Mouse (Mus musculus): ENCODE results near the gene Gm1043. TPM values are rescaled to one million over a fixed set of nuclear protein-coding genes. Genes with fewer than 3 reads are reported as not detected.

Gene Gm1043
- polyA plus RNA-seq (2015; fragmentation: Nextera tagmentation; extraction: Ambion mirVana): not detected in 2 replicates

DNA sequence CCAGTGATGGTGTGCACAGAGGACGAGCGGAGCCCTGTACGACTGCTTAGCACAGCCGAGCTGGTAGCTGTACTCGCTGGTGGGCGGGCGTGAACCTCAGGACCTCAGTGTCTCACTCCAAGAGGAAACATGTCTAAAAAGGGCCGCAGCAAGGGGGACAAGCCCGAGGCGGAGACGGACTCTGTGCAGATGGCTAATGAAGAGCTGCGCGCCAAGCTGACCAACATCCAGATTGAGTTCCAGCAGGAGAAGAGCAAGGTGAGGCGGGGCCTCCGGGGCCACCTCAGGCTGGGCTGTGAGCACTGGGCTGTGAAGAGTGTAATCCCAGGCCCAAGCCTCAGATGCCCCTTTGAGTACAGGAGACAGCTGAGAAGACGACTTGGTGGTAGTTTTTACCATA, at the start of gene Gm1043:
Gm1043 (plus strand) TSS at position 130 of the 400 bp plus-strand sequence.
- Histone ChIP-seq H3K4me2 (ENCODE audit: low read length) (no peak within 1 kb of the TSS), H3K9me3 (replicated peaks; ENCODE audit: low read length) (no peaks in the 10 kb centered on the region), H3K36me3 (ENCODE audit: insufficient read depth, low read length) (no peaks in the 10 kb centered on the region), H3K27me3 (ENCODE audit: insufficient read depth, low read length) (no peaks in the 10 kb centered on the region), H3K9ac (ENCODE audit: low read depth, low read length) (no peak within 1 kb of the TSS), H3K4me3 (replicated peaks; ENCODE audit: low read depth, low read length) (no peak within 1 kb of the TSS), H3K4me1 (replicated peaks; ENCODE audit: insufficient read depth, low read length) (no peaks in the 10 kb centered on the region), H3K27ac (no peak within 1 kb of the TSS)
- no peak for DNase-seq (ENCODE audit: low spot score)
- 66% methylated on average over 16 of the region's 16 CpGs for WGBS
- no peak for ATAC-seq (replicated peaks; ENCODE audit: low FRiP score, low read depth)
- TF ChIP-seq CTCF (IDR thresholded peaks at IDR 0.05; ENCODE audit: low read depth): no peak

DNA sequence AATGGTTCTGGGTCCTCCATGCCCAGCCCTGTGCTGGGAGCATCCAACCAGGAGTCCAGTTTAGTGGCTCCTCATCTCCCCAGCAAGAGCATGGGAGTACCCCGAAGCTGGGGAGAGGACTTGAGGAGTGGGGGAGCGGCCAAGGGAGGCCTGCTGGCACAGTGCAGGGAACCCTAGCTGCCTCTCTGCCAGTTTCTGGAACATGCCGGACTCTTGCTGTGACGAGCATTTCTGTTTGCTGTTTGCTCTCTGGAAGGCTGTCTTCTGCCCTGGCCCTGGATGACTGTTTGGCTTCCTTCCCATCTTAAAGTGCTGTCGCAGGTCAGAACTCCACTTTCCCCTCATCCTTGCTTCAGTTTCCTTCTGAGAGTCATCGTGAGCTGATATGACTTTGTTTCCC, 49.3 kb upstream of the Gm1043 start:
- ATAC-seq (replicated peaks; ENCODE audit: low FRiP score, low read depth) (no peak), DNase-seq (ENCODE audit: low spot score) (no peak)
- Histone ChIP-seq H3K4me3 (replicated peaks; ENCODE audit: low read depth, low read length) (no peak overlapping the region), H3K9me3 (replicated peaks; ENCODE audit: low read length) (no peaks in the 10 kb centered on the region), H3K4me2 (ENCODE audit: low read length) (no peak overlapping the region), H3K9ac (ENCODE audit: low read depth, low read length) (no peak overlapping the region), H3K27ac (no peak overlapping the region), H3K36me3 (ENCODE audit: insufficient read depth, low read length) (no peaks in the 10 kb centered on the region), H3K4me1 (replicated peaks; ENCODE audit: insufficient read depth, low read length) (no peaks in the 10 kb centered on the region), H3K27me3 (ENCODE audit: insufficient read depth, low read length) (no peaks in the 10 kb centered on the region)
- no peak for TF ChIP-seq CTCF (IDR thresholded peaks at IDR 0.05; ENCODE audit: low read depth)
- WGBS: 82% methylated on average over 6 of the region's 6 CpGs

DNA sequence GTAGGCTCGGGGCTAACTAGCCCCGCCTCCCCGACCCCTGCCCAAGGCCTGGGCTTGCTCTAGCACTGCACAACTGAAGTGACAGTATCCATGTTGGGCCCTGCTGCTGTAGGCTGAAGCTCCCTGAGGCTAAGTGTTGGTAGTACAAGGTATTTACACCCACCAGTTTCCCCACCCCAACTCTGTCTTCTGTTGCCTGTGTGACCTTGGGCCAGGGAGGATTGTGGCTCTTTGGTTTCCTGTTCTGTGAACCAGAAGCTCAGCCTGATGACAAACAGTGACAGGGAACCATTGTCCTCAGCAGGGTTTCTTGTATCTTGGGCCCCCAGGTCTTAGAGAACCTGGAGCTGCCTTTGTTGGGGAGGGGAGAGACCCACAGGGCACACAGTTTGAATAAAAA, 48.3 kb upstream of the Gm1043 start:
- no peaks in the 10 kb centered on the region for H3K4me1 ChIP-seq (replicated peaks; ENCODE audit: insufficient read depth, low read length)
- DNase-seq (ENCODE audit: low spot score) (no peak), ATAC-seq (replicated peaks; ENCODE audit: low FRiP score, low read depth) (no peak)
- no peak overlapping the region for H3K27ac ChIP-seq
- H3K4me2 ChIP-seq (ENCODE audit: low read length): no peak overlapping the region
- 77% methylated on average over 3 of the region's 3 CpGs for WGBS
- no peak for TF ChIP-seq CTCF (IDR thresholded peaks at IDR 0.05; ENCODE audit: low read depth)
- no peaks in the 10 kb centered on the region for H3K36me3 ChIP-seq (ENCODE audit: insufficient read depth, low read length)
- no peaks in the 10 kb centered on the region for H3K27me3 ChIP-seq (ENCODE audit: insufficient read depth, low read length)
- no peak overlapping the region for H3K9ac ChIP-seq (ENCODE audit: low read depth, low read length)
- H3K9me3 ChIP-seq (replicated peaks; ENCODE audit: low read length): no peaks in the 10 kb centered on the region
- H3K4me3 ChIP-seq (replicated peaks; ENCODE audit: low read depth, low read length): no peak overlapping the region

DNA sequence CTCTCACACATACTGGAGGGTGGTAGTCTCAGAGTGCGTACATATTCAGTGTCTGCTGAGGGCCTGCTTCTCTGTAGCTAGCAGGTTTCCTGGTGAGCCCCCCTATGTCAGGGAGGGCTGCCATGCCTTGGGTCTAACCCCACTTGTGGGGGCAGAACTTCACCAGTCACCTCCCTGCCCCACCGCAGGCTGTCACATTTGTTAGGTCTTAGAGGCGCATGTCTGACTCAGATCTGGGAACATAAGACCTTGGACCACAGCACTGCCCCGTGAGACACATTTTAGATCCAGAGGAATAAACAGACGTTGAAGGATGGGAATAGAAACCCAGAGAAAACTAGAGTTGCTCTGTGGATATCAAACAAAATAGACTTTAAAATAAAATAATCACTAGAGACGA, 45.3 kb upstream of the Gm1043 start:
- no peak for TF ChIP-seq CTCF (IDR thresholded peaks at IDR 0.05; ENCODE audit: low read depth)
- 76% methylated on average over 6 of the region's 6 CpGs for whole genome bisulfite sequencing
- H3K36me3 ChIP-seq (ENCODE audit: insufficient read depth, low read length): no peaks in the 10 kb centered on the region
- DNase-seq (ENCODE audit: low spot score) (no peak), ATAC-seq (replicated peaks; ENCODE audit: low FRiP score, low read depth) (no peak)
- no peak overlapping the region for H3K9ac ChIP-seq (ENCODE audit: low read depth, low read length)
- no peaks in the 10 kb centered on the region for H3K27me3 ChIP-seq (ENCODE audit: insufficient read depth, low read length)
- no peak overlapping the region for H3K4me2 ChIP-seq (ENCODE audit: low read length)
- no peaks in the 10 kb centered on the region for H3K9me3 ChIP-seq (replicated peaks; ENCODE audit: low read length)
- H3K4me3 ChIP-seq (replicated peaks; ENCODE audit: low read depth, low read length): no peak overlapping the region
- H3K4me1 ChIP-seq (replicated peaks; ENCODE audit: insufficient read depth, low read length): no peaks in the 10 kb centered on the region
- no peak overlapping the region for H3K27ac ChIP-seq

DNA sequence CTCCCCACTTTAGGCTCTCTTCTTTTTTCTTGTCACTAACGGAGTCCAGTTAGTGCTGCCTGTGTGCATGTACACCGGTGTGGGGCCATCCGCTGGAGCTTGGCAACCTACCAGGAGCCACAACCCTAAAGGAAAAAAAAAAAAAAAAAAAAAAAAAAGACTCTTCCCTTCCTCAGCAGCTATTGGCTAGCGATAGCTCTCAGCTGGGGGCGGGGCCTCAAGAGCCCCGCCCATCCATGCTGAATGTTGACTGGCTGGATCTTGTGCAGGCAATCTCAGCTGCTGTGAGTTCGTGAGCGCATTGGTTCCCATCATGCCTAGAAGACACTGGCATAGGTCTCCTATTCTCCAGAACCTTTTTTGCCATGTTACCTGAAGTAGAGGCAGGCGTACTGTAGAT, 44.5 kb upstream of the Gm1043 start:
- ATAC-seq (replicated peaks; ENCODE audit: low FRiP score, low read depth): no peak
- DNase-seq (ENCODE audit: low spot score): no peak
- Histone ChIP-seq H3K27ac (no peak overlapping the region), H3K9me3 (replicated peaks; ENCODE audit: low read length) (no peaks in the 10 kb centered on the region), H3K9ac (ENCODE audit: low read depth, low read length) (no peak overlapping the region), H3K4me1 (replicated peaks; ENCODE audit: insufficient read depth, low read length) (no peaks in the 10 kb centered on the region), H3K4me2 (ENCODE audit: low read length) (no peak overlapping the region), H3K27me3 (ENCODE audit: insufficient read depth, low read length) (no peaks in the 10 kb centered on the region), H3K4me3 (replicated peaks; ENCODE audit: low read depth, low read length) (no peak overlapping the region), H3K36me3 (ENCODE audit: insufficient read depth, low read length) (no peaks in the 10 kb centered on the region)
- WGBS: 22% methylated on average over 9 of the region's 9 CpGs
- TF ChIP-seq CTCF (IDR thresholded peaks at IDR 0.05; ENCODE audit: low read depth): no peak

DNA sequence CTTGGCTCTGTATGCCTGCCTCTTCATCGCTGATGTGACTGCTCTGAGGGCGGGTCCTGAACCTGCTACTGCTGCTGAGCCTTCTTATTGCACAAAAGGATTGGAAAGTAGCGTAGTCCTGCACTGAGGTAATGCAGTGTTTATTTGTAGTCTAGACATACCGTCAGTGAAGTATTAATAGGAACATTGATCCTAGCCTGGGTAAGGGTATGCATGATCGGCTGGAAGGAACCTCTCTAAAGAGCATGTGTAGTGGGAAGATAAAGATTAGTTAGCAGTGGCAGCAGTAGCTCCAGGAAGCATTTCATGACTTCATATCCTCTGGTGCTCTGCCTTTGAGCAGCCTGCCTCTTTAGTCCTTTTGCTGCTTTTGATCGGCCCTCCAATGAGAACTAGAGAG, 43.5 kb upstream of the Gm1043 start:
- no peak for TF ChIP-seq CTCF (IDR thresholded peaks at IDR 0.05; ENCODE audit: low read depth)
- no peak for ATAC-seq (replicated peaks; ENCODE audit: low FRiP score, low read depth)
- H3K27ac ChIP-seq: no peak overlapping the region
- WGBS: 51% methylated on average over 6 of the region's 6 CpGs
- DNase-seq (ENCODE audit: low spot score): no peak
- no peaks in the 10 kb centered on the region for H3K4me1 ChIP-seq (replicated peaks; ENCODE audit: insufficient read depth, low read length)
- H3K4me3 ChIP-seq (replicated peaks; ENCODE audit: low read depth, low read length): no peak overlapping the region
- no peaks in the 10 kb centered on the region for H3K27me3 ChIP-seq (ENCODE audit: insufficient read depth, low read length)
- no peak overlapping the region for H3K9ac ChIP-seq (ENCODE audit: low read depth, low read length)
- H3K9me3 ChIP-seq (replicated peaks; ENCODE audit: low read length): no peaks in the 10 kb centered on the region
- H3K36me3 ChIP-seq (ENCODE audit: insufficient read depth, low read length): no peaks in the 10 kb centered on the region
- H3K4me2 ChIP-seq (ENCODE audit: low read length): no peak overlapping the region

DNA sequence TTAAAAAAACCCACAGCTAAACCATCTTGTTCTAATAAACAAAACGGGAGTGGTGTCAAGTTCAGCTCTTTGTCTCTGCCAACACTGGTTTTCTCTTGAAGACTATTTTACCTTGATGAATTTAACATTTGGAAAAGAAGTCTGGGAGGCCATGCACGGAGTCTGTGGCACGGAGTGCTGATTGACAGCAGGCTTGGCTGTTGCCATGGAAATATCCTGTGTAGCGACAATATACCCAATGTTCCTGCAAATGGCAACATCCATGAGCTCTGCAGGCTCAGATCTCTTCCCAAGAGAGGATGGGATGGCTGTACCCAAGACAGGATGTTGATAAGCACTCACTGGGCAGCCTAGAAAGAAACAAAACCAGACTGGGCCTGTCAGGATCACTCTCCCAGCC, 42.2 kb upstream of the Gm1043 start:
- H3K27me3 ChIP-seq (ENCODE audit: insufficient read depth, low read length): no peaks in the 10 kb centered on the region
- no peak overlapping the region for H3K4me2 ChIP-seq (ENCODE audit: low read length)
- H3K9me3 ChIP-seq (replicated peaks; ENCODE audit: low read length): no peaks in the 10 kb centered on the region
- H3K9ac ChIP-seq (ENCODE audit: low read depth, low read length): no peak overlapping the region
- H3K4me3 ChIP-seq (replicated peaks; ENCODE audit: low read depth, low read length): no peak overlapping the region
- no peaks in the 10 kb centered on the region for H3K36me3 ChIP-seq (ENCODE audit: insufficient read depth, low read length)
- H3K4me1 ChIP-seq (replicated peaks; ENCODE audit: insufficient read depth, low read length): no peaks in the 10 kb centered on the region
- no peak for TF ChIP-seq CTCF (IDR thresholded peaks at IDR 0.05; ENCODE audit: low read depth)
- 61% methylated on average over 4 of the region's 4 CpGs for WGBS
- no peak for ATAC-seq (replicated peaks; ENCODE audit: low FRiP score, low read depth)
- no peak for DNase-seq (ENCODE audit: low spot score)
- no peak overlapping the region for H3K27ac ChIP-seq

Data from kidney, postnatal 0 days (tissue).